Mouse (Mus musculus) forebrain, embryonic 12.5 days (tissue): Measurements from ENCODE around the gene Celf2. TPM values are rescaled to one million over a fixed set of nuclear protein-coding genes. Genes with fewer than 3 reads are reported as not detected.

Source experiments
- ATAC-seq: fragments of 200-750 bp; cut with Nextera tagmentation; 2 replicates; pipeline ENCODE4 v1.8.0; 2017; ENCODE audit warnings: moderate TSS enrichment; ENCODE audit not compliant: low FRiP score
- H3K27ac ChIP-seq: fragments of 300-500 bp; sonication (generic); 2 replicates; pipeline ENCODE4 v1.5.1; 2016; ENCODE audit warnings: mild to moderate bottlenecking
- H3K27me3 ChIP-seq: fragments of 300-500 bp; sonication (generic); 2 replicates; pipeline ENCODE4 v1.6.1; 2016; ENCODE audit warnings: mild to moderate bottlenecking
- H3K36me3 ChIP-seq: fragments of 300-500 bp; sonication (generic); replicated peaks from 2 replicates; pipeline ENCODE4 v1.6.1; 2016; ENCODE audit warnings: mild to moderate bottlenecking
- H3K4me1 ChIP-seq: fragments of 300-500 bp; sonication (generic); 2 replicates; pipeline ENCODE4 v1.6.1; 2016
- H3K4me2 ChIP-seq: fragments of 300-500 bp; sonication (generic); 2 replicates; pipeline ENCODE4 v1.6.1; 2016; ENCODE audit warnings: mild to moderate bottlenecking, moderate library complexity
- H3K4me3 ChIP-seq: fragments of 300-500 bp; sonication (generic); replicated peaks from 2 replicates; pipeline ENCODE4 v1.5.1; 2016; ENCODE audit warnings: mild to moderate bottlenecking
- H3K9ac ChIP-seq: fragments of 300-500 bp; sonication (generic); 2 replicates; pipeline ENCODE4 v1.6.1; 2016; ENCODE audit warnings: mild to moderate bottlenecking
- H3K9me3 ChIP-seq: fragments of 300-500 bp; sonication (generic); 2 replicates; pipeline ENCODE4 v1.6.1; 2016
- WGBS: fragments of 180-500 bp; shearing (Covaris S2); methylation state at CpG from one replicate; pipeline ENCODE4 v1.1.7; 2016; 5-methylcytosine and 5-hydroxymethylcytosine counted together
- polyA plus RNA-seq: library from polyadenylated mRNA; unstranded; fragments of >200 nt; fragmentation: Nextera tagmentation; extraction: Ambion mirVana; gene quantifications from 2 replicates; pipeline ENCODE4 v1.2.1, GENCODE M21; 2016

Celf2 gene
- polyA plus RNA-seq, 1 experiment from 2014 or later, result 167 TPM

DNA sequence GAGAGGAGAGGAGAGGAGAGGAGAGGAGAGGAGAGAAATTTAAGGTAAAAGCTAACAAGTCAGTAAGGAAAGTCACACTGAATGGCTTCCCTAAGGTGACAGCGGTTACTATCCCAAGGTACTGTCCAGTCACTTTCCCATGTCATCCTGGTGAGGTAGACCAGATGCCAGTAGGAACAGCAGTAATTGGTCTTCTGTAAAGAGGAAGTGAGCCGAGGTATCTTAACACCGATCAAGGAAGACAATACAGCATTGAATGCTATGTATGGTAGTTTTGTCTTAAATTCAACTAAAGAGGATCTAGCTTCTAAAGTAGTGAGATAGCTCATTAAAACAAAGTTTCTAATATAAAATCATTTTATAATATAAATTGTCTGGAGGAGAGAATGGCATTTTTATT lies 835.0 kb downstream of the Celf2 start:
- H3K27ac ChIP-seq, result no peak overlapping the region
- no peak for ATAC-seq
- no peaks in the 10 kb centered on the region for H3K27me3 ChIP-seq
- H3K9ac ChIP-seq, result no peak overlapping the region
- no peak overlapping the region for H3K4me2 ChIP-seq
- H3K4me1 ChIP-seq, result no peaks in the 10 kb centered on the region
- H3K4me3 ChIP-seq, result no peak overlapping the region
- 96% methylated on average over 3 of the region's 3 CpGs for WGBS
- H3K9me3 ChIP-seq, result no peaks in the 10 kb centered on the region
- H3K36me3 ChIP-seq, result no peaks in the 10 kb centered on the region

DNA sequence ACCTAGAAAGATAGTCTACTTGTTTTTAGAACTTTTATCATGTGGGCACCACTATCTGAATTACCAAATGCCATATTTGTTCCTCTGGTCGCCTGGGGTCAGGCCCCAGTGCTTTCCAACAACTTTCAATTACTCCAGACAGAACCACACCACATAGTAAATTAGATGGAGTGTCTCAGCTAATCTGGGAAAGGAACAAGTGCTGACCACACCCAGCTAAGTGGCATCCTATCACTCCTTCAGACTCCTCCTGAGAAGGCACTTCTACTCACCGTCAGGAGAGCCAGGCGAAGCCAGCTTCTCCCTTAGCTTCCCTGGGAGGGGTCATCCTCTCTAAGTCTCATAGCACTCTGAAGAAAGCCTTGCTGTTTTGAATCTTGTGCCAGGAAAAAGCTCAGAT lies 835.9 kb downstream of the Celf2 start:
- Histone ChIP-seq H3K9ac (no peak overlapping the region), H3K4me3 (no peak overlapping the region), H3K4me1 (no peaks in the 10 kb centered on the region), H3K27ac (no peak overlapping the region), H3K9me3 (no peaks in the 10 kb centered on the region), H3K4me2 (no peak overlapping the region), H3K36me3 (no peaks in the 10 kb centered on the region), H3K27me3 (no peaks in the 10 kb centered on the region)
- WGBS, result 89% methylated on average over 3 of the region's 3 CpGs
- ATAC-seq, result no peak

DNA sequence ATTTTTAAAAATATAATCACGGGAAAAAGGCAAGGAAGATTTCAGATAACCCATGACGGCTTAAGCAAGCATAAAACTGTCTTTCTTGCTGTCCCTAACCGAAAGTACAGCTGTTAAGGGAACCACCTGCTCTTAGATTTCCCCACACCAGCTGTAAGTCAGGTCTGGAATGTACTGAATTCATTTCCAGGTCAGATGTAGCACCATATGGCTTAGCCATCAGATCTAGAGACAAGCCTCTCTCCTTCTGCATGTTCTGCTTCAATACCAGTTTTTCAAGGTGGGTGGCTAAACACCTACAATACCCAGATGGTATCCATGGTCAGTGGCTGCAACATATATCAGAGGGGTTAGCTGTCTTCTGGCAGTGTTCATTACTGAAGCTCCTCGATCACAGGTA lies 841.8 kb downstream of the Celf2 start:
- ATAC-seq, result no peak
- no peaks in the 10 kb centered on the region; the same call in 1 of the 2 replicates for H3K4me1 ChIP-seq
- no peak overlapping the region for H3K9ac ChIP-seq
- H3K4me2 ChIP-seq, result no peak overlapping the region
- H3K36me3 ChIP-seq, result no peaks in the 10 kb centered on the region
- H3K4me3 ChIP-seq, result no peak overlapping the region
- H3K27me3 ChIP-seq, result no peaks in the 10 kb centered on the region
- H3K9me3 ChIP-seq, result no peaks in the 10 kb centered on the region
- H3K27ac ChIP-seq, result 0 out of 2 replicates have a peak overlapping the region, but pooled peaks have one; percentile 0
- WGBS, result 86% methylated on average over 4 of the region's 4 CpGs

DNA sequence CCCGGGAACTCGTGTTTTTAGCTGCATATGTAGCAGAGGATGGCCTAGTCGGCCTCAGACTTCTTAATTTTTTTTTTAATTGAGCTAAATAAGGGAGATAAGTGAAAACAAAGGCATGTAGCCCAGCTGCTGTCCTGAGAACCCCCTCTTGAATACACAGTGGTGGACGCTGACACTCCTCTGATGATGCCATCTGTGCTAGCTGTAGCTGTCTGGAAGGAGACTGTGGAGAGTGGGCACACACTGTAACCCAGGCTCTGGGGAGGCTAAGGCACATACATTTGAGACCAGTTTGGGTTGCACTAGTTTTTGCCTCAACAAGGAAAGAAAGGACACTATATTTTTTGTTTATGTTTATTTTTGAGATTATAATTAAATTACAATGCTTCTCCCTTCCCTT lies 849.5 kb downstream of the Celf2 start:
- Histone ChIP-seq H3K4me3 (no peak overlapping the region), H3K9ac (no peak overlapping the region), H3K36me3 (no peaks in the 10 kb centered on the region), H3K4me2 (no peak overlapping the region), H3K9me3 (no peaks in the 10 kb centered on the region), H3K4me1 (no peaks in the 10 kb centered on the region; the same call in 1 of the 2 replicates), H3K27me3 (no peaks in the 10 kb centered on the region), H3K27ac (no peak overlapping the region)
- peak; percentile 69; the same call in 1 of the 2 replicates for ATAC-seq
- 81% methylated on average over 4 of the region's 4 CpGs for WGBS

DNA sequence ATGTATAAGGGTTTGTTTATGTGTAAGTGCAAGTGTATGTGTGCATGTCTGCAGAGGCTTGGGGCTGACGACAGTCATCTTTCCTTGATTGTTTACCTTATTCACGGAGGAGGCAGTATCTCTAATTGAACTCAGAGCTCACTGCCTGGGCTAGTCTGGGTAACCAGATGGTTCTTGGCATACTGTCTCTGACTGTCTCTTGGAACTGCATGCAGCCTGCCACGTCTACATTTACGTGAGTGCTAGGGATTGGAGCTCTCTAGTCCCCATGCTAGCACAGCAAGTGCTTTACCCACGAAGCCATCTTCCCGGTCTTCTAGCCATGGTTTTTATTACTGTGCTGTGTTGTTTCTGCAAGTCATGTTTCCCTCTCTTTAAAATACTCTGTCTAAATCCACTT lies 855.6 kb downstream of the Celf2 start:
- ATAC-seq, result no peak
- Histone ChIP-seq H3K9me3 (no peaks in the 10 kb centered on the region), H3K9ac (no peak overlapping the region), H3K27me3 (no peaks in the 10 kb centered on the region), H3K27ac (no peak overlapping the region), H3K4me2 (no peak overlapping the region), H3K36me3 (no peaks in the 10 kb centered on the region), H3K4me1 (0 out of 2 replicates have a peak, but pooled peaks cover 3% of the 10 kb centered on the region), H3K4me3 (no peak overlapping the region)
- 80% methylated on average over 6 of the region's 6 CpGs for WGBS

DNA sequence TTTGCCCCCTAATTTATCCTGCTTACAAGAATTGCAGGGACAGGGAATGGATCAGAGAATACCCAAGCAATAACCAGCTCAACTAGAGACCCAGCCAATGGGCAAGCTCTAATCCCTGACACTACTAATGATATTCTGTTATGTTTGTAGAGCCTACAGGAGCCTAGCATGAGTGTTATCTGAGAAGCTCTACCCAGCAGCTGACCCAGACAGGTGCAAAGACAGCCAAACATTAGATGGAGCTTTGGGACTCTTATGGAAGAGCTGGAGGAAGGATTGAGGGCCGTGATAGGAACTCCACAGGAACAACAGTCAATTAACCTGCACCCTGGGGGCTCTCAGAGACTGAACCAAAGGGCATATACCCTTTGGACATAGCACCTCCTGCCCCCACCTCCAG lies 857.7 kb downstream of the Celf2 start:
- Histone ChIP-seq H3K36me3 (no peaks in the 10 kb centered on the region), H3K9ac (no peak overlapping the region), H3K4me1 (0 out of 2 replicates have a peak, but pooled peaks cover 3% of the 10 kb centered on the region), H3K9me3 (no peaks in the 10 kb centered on the region), H3K4me3 (no peak overlapping the region), H3K27ac (no peak overlapping the region), H3K4me2 (no peak overlapping the region), H3K27me3 (no peaks in the 10 kb centered on the region)
- no peak for ATAC-seq
- WGBS, result 68% methylated on average over 1 of the region's 1 CpGs

DNA sequence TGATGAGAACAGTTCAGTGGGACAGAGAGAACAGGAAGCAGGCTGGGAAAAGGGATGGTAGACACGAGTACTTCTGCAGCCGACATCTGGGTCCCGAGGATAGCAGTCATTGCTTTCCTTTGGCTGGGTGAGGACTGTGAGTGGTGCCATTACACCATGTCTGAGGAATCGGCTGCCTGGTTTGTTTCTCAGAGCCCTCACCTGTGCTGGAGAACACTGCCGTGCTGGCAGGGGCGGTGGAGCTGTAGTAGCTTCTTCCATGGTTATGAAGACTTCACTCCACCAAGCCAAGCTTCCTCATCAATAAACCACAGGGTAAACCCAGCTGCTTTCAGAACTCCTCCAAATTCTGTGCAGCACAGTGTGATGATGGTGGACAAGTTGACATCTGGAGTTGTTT lies 860.5 kb downstream of the Celf2 start:
- Histone ChIP-seq H3K9ac (no peak overlapping the region), H3K4me1 (0 out of 2 replicates have a peak, but pooled peaks cover 3% of the 10 kb centered on the region), H3K27ac (no peak overlapping the region), H3K4me2 (no peak overlapping the region), H3K36me3 (no peaks in the 10 kb centered on the region), H3K4me3 (no peak overlapping the region), H3K27me3 (no peaks in the 10 kb centered on the region), H3K9me3 (no peaks in the 10 kb centered on the region)
- ATAC-seq, result no peak
- WGBS, result 92% methylated on average over 6 of the region's 6 CpGs

DNA sequence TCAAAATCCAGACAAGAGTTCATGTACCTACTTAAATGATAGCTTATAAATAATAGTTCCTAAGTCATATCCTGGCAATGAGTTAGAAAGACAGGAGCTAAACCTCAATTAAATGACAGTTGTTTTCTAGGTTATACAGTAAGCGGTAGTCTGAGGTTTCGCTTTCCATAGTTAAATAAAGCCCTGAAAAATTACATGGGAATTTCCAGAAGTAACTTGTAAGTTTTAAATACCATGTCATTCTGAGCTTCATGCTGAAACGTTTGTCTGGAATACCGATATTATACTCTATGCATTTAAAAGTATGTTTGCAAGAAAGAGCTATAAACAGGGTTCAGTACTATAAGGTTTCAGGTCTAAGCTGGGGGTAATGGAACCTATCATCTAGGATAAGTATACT lies 862.3 kb downstream of the Celf2 start:
- 98% methylated on average over 4 of the region's 4 CpGs for WGBS
- Histone ChIP-seq H3K9me3 (no peaks in the 10 kb centered on the region), H3K27ac (no peak overlapping the region), H3K4me1 (0 out of 2 replicates have a peak, but pooled peaks cover 3% of the 10 kb centered on the region), H3K4me2 (no peak overlapping the region), H3K9ac (no peak overlapping the region), H3K27me3 (no peaks in the 10 kb centered on the region), H3K4me3 (no peak overlapping the region), H3K36me3 (no peaks in the 10 kb centered on the region)
- no peak for ATAC-seq

DNA sequence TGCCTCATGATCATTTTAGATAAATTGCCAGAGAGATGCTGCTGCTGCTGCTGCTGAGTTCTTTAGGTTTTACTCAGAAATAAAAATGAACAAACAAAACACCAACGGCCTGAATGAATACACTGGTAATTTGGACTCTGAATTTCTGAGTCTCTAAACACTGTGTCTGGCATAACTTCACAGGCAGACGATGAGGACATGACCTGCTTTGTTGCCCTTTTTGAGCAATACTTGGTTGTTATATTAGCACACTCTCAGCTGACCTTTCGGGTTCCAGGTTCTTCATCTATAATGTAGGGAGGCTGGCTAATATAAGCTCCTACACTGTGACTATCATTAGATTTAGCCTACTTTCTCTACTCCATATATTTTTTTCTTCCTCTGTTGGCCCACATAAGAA lies 863.0 kb downstream of the Celf2 start:
- H3K4me3 ChIP-seq, result no peak overlapping the region
- no peaks in the 10 kb centered on the region for H3K36me3 ChIP-seq
- H3K9ac ChIP-seq, result no peak overlapping the region
- ATAC-seq, result no peak
- H3K9me3 ChIP-seq, result no peaks in the 10 kb centered on the region
- no peak overlapping the region for H3K27ac ChIP-seq
- no peaks in the 10 kb centered on the region for H3K27me3 ChIP-seq
- 81% methylated on average over 3 of the region's 3 CpGs for WGBS
- 0 out of 2 replicates have a peak, but pooled peaks cover 3% of the 10 kb centered on the region for H3K4me1 ChIP-seq
- H3K4me2 ChIP-seq, result no peak overlapping the region

DNA sequence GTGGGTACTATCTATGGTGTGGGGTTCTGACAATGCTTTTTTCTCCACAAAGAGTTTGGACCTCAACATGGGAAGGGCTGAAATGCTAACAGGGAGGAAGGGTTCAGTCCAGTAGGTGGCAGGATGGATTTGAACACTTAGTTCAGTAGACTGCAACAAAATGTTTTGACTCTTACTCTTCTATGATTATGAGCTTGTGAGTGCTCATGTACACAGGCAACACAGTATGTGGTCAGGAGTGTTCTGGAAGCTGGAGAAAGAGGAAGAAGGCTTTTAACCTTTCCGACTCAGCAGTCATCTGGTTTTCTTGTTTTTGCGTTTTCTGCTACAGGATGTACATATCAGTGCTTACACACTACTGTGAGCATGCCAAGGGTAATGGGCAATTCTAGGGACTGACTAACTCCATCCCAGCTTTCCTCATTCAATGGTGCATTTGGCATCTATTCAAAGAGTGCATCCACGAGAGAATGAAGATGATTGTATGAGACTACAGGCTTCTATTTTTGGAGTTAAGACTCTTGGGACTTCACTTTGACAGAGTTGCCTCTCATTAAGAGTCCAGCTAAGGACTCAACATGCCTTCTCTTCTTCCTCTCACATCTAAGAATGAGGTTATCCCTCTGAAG lies 867.0 kb downstream of the Celf2 start:
- H3K27me3 ChIP-seq, result no peaks in the 10 kb centered on the region
- no peaks in the 10 kb centered on the region for H3K36me3 ChIP-seq
- WGBS, result 77% methylated on average over 3 of the region's 3 CpGs
- H3K4me2 ChIP-seq, result no peak overlapping the region
- no peak for ATAC-seq
- no peaks in the 10 kb centered on the region for H3K9me3 ChIP-seq
- no peaks in the 10 kb centered on the region for H3K4me1 ChIP-seq
- H3K4me3 ChIP-seq, result no peak overlapping the region
- H3K9ac ChIP-seq, result no peak overlapping the region
- H3K27ac ChIP-seq, result no peak overlapping the region

DNA sequence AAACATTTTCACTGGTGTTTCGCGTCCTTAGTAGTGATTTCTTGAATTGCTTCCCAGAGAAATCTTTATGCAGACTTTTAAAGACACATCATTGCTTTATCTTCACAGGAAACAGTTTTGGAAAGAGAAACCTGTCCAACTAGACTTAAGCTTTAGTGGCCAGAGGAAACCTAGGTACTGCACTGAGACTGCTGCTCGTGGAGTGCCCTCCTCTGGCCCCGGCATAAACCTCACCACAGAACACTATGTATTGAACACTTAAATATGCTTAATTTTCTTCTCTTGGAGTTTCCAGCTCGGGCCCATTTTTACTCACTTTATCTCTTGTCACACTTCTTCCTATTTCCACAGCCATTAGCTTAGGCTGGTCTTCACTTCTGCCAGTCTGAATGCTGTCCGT lies 870.0 kb downstream of the Celf2 start:
- ATAC-seq, result no peak
- Histone ChIP-seq H3K9me3 (no peaks in the 10 kb centered on the region), H3K27me3 (no peaks in the 10 kb centered on the region), H3K4me2 (no peak overlapping the region), H3K4me3 (no peak overlapping the region), H3K9ac (no peak overlapping the region), H3K4me1 (no peaks in the 10 kb centered on the region), H3K36me3 (no peaks in the 10 kb centered on the region), H3K27ac (no peak overlapping the region)
- WGBS, result 94% methylated on average over 6 of the region's 6 CpGs

DNA sequence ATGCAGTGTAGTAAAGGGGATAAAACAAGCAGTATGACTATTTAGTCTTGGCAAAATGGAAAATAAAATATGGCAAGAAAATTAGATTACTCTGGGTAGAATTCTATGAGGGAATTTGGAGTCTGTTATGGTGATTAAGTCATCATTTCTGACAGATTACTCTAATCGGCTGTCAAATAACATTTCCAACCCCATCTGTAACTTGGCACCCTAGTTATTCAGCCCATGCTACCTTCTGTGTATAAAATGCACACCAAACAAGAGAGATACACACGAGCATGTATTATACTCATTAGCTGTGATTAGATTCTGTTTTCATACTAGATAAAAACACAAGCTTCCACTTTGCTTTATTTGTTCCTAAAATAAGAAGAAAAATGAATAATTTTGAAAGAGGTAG lies 872.2 kb downstream of the Celf2 start:
- Histone ChIP-seq H3K36me3 (no peaks in the 10 kb centered on the region), H3K4me3 (no peak overlapping the region), H3K27ac (no peak overlapping the region), H3K4me1 (no peaks in the 10 kb centered on the region), H3K4me2 (no peak overlapping the region), H3K27me3 (no peaks in the 10 kb centered on the region), H3K9me3 (no peaks in the 10 kb centered on the region), H3K9ac (no peak overlapping the region)
- no peak for ATAC-seq
- WGBS, result 64% methylated on average over 2 of the region's 2 CpGs

DNA sequence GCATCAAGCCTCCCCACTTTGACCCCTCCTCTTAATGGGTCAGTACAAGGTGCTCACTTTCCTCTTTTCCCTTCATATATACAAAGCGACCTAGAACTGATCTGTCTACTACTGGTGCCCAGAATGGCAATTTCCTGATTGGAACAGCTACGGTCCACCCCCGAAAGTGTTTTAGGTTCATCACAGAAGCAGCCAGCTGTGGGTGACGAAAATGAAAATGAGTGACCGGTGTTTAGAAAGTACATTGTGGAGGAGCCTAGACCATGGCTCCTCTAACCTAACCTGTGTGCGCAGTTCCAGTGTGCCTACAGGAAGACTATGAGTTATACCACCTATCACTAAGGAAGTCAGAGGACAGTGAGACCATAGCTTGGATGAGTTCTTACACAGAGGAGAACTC lies 874.5 kb downstream of the Celf2 start:
- H3K4me1 ChIP-seq, result no peaks in the 10 kb centered on the region
- no peak for ATAC-seq
- H3K27me3 ChIP-seq, result no peaks in the 10 kb centered on the region
- H3K4me2 ChIP-seq, result no peak overlapping the region
- no peak overlapping the region for H3K27ac ChIP-seq
- no peak overlapping the region for H3K4me3 ChIP-seq
- no peak overlapping the region for H3K9ac ChIP-seq
- no peaks in the 10 kb centered on the region for H3K9me3 ChIP-seq
- WGBS, result 95% methylated on average over 6 of the region's 6 CpGs
- no peaks in the 10 kb centered on the region for H3K36me3 ChIP-seq
